Mouse (Mus musculus) frontal cortex, postnatal 25 days (tissue): ENCODE measurements around the gene Abca13.
"Not testable (repeated sequence)": the region's sequence is repeated elsewhere in the genome, so short reads cannot be mapped to it uniquely, and the experiment has no call there.

Experiments
- DNase-seq, 2 experiments: peaks; one replicate each; pipeline ENCODE4 v3.0.0; 2022; ENCODE audit warnings: low spot score in 2 of 2

Abca13 gene

DNA sequence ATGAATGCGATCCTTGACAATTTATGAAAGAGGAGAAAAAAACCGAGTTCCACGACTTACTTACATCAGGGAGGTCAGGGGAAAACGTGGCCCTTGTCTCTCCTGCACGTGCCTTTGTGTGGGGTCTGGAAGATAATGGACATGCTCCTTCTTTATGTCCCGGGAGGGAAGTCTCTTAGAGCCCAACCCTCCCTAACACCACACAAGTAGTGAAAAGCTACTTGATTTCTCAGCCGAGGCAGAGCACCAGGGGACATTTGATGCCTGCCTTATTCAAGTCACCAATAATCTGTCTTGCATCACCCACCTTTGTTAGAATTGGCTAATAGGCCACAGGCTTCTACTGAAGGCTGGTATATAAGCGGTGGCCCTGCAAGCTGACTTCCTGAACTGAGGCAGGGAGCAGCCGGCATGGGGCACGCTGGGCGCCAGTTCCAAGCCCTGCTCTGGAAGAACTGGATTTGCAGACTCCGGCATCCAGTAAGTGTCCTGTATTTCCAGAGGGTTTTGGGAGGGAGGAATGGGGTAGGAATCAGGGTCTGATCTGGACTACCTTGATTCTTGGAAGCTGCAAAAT is at the start of gene Abca13:
Gene Abca13 (plus strand): TSS at position 388 of the 577 bp plus-strand sequence.
- DNase-seq: no peak

DNA sequence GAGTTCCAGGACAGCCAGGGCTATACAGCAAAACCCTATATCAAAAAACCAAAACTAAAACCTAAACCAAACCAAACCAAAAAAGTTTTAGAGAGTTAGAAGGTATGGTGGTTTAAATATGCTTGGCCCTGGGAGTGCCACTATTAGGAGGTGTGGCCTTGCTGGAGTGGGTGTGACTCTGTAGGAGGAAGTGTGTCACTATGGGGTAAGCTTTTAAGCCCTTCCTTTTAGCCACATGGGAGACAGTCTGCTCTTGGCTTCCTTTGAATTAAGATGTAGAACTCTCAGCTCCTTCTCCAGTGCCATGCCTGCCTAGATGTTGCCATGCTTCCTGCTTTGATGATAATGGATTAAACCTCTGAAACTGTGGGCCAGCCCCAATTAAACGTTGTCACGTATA is 46.6 kb upstream of the Abca13 start:
- DNase-seq: no peak

DNA sequence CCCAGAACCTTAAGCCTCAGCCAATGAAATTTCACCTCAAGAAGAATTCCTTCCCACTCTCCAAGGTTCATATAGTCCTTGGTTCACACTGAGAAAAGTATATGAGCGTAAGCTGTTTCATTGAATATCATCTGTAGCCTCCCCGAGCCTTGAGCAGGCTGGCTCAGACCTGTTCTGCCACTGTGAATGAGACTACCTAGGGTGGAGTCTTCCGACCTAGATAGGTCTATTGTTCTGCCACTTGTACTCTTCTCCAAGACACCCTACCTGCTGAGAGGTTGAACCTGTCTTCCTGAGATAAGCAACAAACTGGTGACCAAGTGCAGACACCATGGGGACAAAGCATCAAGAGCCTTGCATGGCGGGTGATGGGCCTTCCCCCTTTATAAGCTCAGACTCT is 45.6 kb upstream of the Abca13 start:
- no peak for DNase-seq

- no peak for DNase-seq
Observed at GRCm38 (mm10) chr11:9146683-9147082, 45.1 kb upstream of the Abca13 start.

DNA sequence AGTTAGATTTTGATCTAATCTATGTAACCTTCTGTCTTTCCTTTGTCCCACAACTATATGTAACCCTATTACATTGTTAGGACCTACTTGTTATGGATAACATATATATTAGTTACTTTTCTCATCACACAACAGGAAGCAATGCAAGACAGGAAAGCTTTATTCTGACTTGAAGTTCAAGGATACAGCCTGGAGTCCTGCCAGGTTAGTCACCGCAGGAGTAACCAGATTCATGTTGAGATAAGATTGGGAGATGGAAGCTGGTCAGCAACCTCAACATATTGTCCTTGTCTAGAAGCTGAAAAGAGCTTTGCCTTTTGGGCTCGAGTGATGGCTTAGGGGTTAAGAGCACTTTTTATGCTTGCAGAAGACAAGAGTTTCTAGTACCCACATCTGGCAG is 43.5 kb upstream of the Abca13 start:
- no peak for DNase-seq

GRCm38 (mm10) chr11:9150403-9150802 is 41.3 kb upstream of the Abca13 start:
- DNase-seq: not testable (repeated sequence)

DNA sequence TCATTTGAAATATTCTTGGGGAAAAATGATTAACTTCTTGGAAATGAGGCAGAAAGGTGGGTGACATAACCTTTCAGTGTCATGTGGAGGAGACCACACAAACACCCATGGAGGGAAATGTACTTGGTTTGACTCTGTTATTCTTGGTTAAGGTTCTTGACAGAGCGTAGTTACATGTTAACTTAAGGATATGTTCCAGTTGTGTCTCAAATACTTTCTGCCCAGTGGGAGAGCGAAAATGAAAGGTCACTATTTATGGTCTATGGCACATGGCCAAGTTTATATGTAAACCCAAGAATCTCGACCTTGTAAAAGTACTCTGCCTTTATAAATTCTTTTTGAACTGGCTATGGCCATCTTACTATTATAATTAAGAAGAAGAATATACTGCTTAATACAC is 31.8 kb upstream of the Abca13 start:
- DNase-seq: no peak

DNA sequence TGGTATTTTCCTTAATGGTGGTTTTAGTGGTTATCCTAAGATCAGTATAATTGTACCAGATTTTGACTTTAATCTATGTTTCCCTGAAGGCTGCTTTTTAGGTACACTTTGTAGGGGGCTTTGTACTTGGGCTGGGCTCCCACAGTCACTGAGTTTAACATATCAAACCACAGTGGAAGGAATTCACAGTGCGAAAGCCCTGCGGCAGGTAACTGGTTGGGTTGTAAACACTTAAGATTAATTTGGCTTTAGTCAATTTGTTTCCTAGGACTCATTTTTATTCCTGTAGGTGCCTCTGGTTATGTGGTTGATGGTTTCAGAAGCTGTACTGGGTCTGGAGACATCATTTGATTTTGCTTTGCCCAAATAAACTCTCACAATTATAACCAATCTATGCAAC is 24.4 kb upstream of the Abca13 start:
- DNase-seq: no peak

GRCm38 (mm10) chr11:9181477-9181876 is 10.3 kb upstream of the Abca13 start:
- DNase-seq: no peak

- DNase-seq: not testable (repeated sequence)
Observed at GRCm38 (mm10) chr11:9189471-9189870, 2.3 kb upstream of the Abca13 start.

DNA sequence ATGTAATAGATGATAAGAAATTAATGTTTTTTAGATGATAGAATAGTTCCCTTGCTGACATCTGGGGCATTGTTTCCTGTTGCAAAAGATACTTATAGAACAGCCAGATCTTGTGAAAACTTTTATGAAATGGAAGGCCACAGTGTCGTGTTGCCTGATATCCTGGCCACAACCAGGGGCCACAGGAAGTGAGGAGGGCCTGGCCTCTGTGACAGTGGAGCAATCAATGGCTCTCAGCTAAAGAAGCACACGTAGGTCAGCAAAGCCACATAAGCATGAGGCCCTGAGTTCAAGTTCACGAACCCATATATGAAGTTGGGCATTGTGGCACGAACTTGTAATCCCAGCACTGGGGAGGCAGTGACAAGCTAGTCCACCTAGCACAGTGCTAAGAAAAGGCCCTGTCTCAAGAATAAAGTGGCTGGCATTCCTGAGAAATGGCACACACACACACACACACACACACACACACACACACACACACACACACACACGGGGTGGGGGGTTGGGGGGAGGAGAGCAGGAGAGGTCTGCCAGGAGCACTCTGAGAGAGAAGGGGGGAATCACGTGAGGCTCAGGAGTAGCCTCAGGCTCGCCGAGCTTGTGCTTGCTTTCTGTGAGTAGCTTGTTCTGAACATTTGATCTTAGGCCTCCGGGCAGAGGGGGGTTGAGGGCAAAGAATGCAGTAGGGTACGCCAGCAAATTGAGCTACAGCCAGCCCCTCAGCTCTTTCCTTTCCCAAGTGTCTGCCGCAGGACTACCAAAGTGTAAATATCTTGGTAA is 779 bp upstream of the Abca13 start:
- DNase-seq: no peak

- DNase-seq: no peak
Observed at GRCm38 (mm10) chr11:9194861-9195260, 3.1 kb downstream of the Abca13 start.

GRCm38 (mm10) chr11:9199868-9200267 is 8.1 kb downstream of the Abca13 start:
- no peak for DNase-seq

- no peak for DNase-seq
Observed at GRCm38 (mm10) chr11:9210707-9211106, 19.0 kb downstream of the Abca13 start.

- DNase-seq: no peak
Observed at GRCm38 (mm10) chr11:9213580-9213979, 21.8 kb downstream of the Abca13 start.

GRCm38 (mm10) chr11:9216252-9216651 is 24.5 kb downstream of the Abca13 start:
- no peak for DNase-seq

DNA sequence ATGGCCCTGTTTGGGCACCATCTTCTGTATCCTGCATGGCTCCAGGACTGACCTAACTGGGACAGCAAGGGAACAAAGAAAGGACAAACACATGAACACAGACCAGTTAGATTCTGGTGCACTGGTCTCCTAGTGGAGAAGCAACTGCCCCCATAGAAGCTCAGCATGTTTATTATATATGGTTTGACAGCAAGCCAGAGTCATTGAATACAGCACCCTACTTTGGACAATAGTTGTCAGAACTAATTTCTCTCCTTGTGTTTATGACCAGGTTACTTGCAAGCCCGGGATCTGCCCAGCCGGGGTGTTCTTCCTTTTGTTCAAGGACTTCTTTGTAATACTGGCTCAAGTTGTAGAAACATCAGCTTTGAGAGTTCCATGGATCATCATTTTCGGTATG is 28.8 kb downstream of the Abca13 start:
- DNase-seq: no peak

GRCm38 (mm10) chr11:9221646-9222045 is 29.9 kb downstream of the Abca13 start:
- DNase-seq: no peak

GRCm38 (mm10) chr11:9226399-9226798 is 34.7 kb downstream of the Abca13 start:
- no peak for DNase-seq

DNA sequence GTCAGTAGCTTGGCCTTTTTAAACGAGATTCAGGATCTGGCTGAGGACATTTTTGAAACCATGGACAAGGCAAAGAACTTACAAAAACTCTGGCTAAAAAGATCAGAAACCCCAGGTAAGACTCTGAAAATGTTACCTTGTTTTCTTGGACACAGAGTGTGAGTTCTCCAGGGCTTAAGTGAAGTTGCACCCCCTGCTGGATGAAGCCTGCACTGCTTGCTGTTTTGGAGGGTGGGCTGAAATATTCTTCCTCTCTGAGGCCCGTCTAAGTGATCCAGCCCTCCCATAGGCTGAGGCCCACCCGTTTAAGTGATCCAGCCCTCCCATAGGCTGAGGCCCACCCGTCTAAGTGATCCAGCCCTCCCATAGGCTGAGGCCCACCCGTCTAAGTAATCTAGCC is 57.9 kb downstream of the Abca13 start:
- not testable (repeated sequence) for DNase-seq

- DNase-seq: not testable (repeated sequence)
Observed at GRCm38 (mm10) chr11:9263072-9263471, 71.3 kb downstream of the Abca13 start.

- DNase-seq: no peak
Observed at GRCm38 (mm10) chr11:9269090-9269489, 77.3 kb downstream of the Abca13 start.

DNA sequence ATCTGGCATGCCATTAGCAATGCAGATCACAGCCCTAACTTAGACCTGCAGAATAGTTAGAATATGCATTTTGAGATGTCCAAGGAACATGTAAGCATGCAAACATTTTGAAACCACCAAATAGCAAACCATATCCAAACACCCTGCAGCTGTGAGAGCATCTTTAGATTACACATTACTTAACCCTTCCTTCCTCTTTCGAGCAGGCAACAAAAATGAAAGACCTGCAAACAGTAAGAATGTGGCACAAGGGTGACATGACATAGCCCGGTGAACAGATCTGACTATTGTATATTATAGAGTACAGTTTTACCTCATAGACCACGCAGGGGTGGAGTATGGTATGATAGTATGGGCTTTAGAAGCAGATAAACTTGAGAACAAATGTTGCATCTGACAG is 93.5 kb downstream of the Abca13 start:
- no peak for DNase-seq

DNA sequence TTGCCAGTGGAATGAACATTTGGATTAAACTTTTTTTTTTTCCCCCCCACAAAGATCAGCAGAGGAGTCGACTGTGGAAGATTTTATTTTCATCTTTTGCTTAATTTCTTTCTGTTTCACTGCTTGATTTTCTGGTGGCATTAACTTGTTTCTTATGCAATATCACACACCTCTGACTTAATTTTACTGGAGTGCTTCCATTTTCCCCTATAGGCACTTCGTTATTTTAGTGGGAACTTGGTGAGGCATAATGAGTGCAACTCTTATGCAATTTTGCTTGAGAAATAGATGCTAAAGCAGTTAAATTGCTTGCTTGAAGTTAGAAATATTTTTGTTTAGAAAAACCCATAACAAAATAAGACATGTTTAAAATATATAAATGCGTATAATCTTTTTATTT is 94.0 kb downstream of the Abca13 start:
- no peak for DNase-seq
